Mouse (Mus musculus) CH12.LX (cell line): ENCODE measurements around the gene Map1lc3b. TPM values are rescaled to one million over a fixed set of nuclear protein-coding genes. Genes with fewer than 3 reads are reported as not detected.
A peak's percentile ranks its signal among the peaks of the same experiment; 100 is the strongest.

ENCODE experiments used
- DNase-seq: peaks from one replicate; pipeline ENCODE4 v3.0.0-alpha.2; 2013; ENCODE audit errors: extremely low read depth
- H3K27ac ChIP-seq: 2 replicates; pipeline ENCODE4 v1.5.1; 2012; ENCODE audit warnings: low read depth, mild to moderate bottlenecking, control low read depth, moderate library complexity; ENCODE audit not compliant: insufficient read depth
- H3K27me3 ChIP-seq: replicated peaks from 2 replicates; pipeline ENCODE3; 2012; ENCODE audit warnings: inconsistent platforms
- H3K36me3 ChIP-seq, 2 experiments: replicated peaks in 1 of 2; 2 replicates each; pipeline versions ENCODE3 to v1.6.1; 2012; ENCODE audit warnings: inconsistent platforms in 1 of 2, low read length in 1 of 2, mild to moderate bottlenecking in 1 of 2, mixed read lengths in 1 of 2, moderate library complexity in 1 of 2; ENCODE audit not compliant: control insufficient read depth in 1 of 2, insufficient read depth in 1 of 2
- H3K4me1 ChIP-seq, 2 experiments: 2 replicates each; pipeline ENCODE4 v1.6.1; 2012; ENCODE audit warnings: inconsistent platforms in 1 of 2, moderate library complexity in 1 of 2; ENCODE audit not compliant: insufficient read depth in 2 of 2, control insufficient read depth in 1 of 2
- H3K4me2 ChIP-seq: 2 replicates; pipeline ENCODE4 v1.6.1; 2012; ENCODE audit warnings: low read depth, mild to moderate bottlenecking, control low read depth; ENCODE audit not compliant: poor library complexity, insufficient read depth, severe bottlenecking
- H3K4me3 ChIP-seq, 3 experiments: fragments of 150-350 bp in 1 of 3; sonication (generic) in 1 of 3; replicated peaks in 1 of 3; 2 replicates each; pipeline versions ENCODE3 to v1.5.1; 2011 to 2012; ENCODE audit warnings: low read depth in 2 of 3, low read length in 2 of 3, mild to moderate bottlenecking in 2 of 3, moderate library complexity in 2 of 3, control low read depth in 1 of 3, improper control_type of control experiment in 1 of 3, inconsistent platforms in 1 of 3, mixed read lengths in 1 of 3; ENCODE audit not compliant: poor library complexity in 1 of 3
- H3K79me2 ChIP-seq: replicated peaks from 2 replicates; pipeline ENCODE4 v1.6.1; 2012; ENCODE audit warnings: mild to moderate bottlenecking, moderate library complexity; ENCODE audit not compliant: control insufficient read depth, poor library complexity, insufficient read depth, severe bottlenecking; ENCODE audit errors: extremely low read depth
- H3K9ac ChIP-seq: 2 replicates; pipeline ENCODE4 v1.6.1; 2012; ENCODE audit warnings: low read depth, mild to moderate bottlenecking, control low read depth, moderate library complexity; ENCODE audit not compliant: insufficient read depth
- H3K9me3 ChIP-seq: replicated peaks from 2 replicates; pipeline ENCODE3; 2012; ENCODE audit warnings: low read length, inconsistent platforms, mixed read lengths
- CHD2 ChIP-seq: IDR thresholded peaks from 2 replicates; pipeline ENCODE4 v1.6.1; 2011; ENCODE audit warnings: low read length, improper control_type of control experiment
- CTCF ChIP-seq, 2 experiments: IDR thresholded peaks in 1 of 2; conservative IDR thresholded peaks in 1 of 2; 2 replicates each; pipeline ENCODE4 v1.5.1; 2011 to 2012; ENCODE audit warnings: low read depth in 2 of 2, low read length in 2 of 2, improper control_type of control experiment in 1 of 2, inconsistent platforms in 1 of 2, mild to moderate bottlenecking in 1 of 2, moderate library complexity in 1 of 2
- E2F4 ChIP-seq: IDR thresholded peaks from 2 replicates; pipeline ENCODE4 v1.6.1; 2011; ENCODE audit warnings: low read depth, low read length, improper control_type of control experiment; ENCODE audit not compliant: insufficient replicate concordance
- ELF1 ChIP-seq: IDR thresholded peaks from 2 replicates; pipeline ENCODE4 v1.6.1; 2014; ENCODE audit warnings: low read depth, mild to moderate bottlenecking, inconsistent platforms, low read length, improper control_type of control experiment
- EP300 ChIP-seq: IDR thresholded peaks from 2 replicates; pipeline ENCODE4 v1.6.1; 2011; ENCODE audit warnings: low read length, improper control_type of control experiment
- GABPA ChIP-seq: IDR thresholded peaks from 2 replicates; pipeline ENCODE4 v1.6.1; 2012; ENCODE audit warnings: low read depth, low read length, improper control_type of control experiment, inconsistent platforms; ENCODE audit not compliant: insufficient replicate concordance
- IRF4 ChIP-seq: IDR thresholded peaks from 2 replicates; pipeline ENCODE4 v1.6.1; 2014; ENCODE audit warnings: low read depth, mild to moderate bottlenecking, inconsistent platforms, low read length, improper control_type of control experiment
- JUND ChIP-seq: conservative IDR thresholded peaks from 2 replicates; pipeline ENCODE4 v1.6.1; 2011; ENCODE audit warnings: low read depth, low read length, improper control_type of control experiment
- MAFK ChIP-seq: IDR thresholded peaks from 2 replicates; pipeline ENCODE4 v1.6.1; 2011; ENCODE audit warnings: low read length, improper control_type of control experiment; ENCODE audit not compliant: insufficient replicate concordance
- MAX ChIP-seq: IDR thresholded peaks from 2 replicates; pipeline ENCODE4 v1.6.1; 2011; ENCODE audit warnings: low read length, improper control_type of control experiment
- MEF2A ChIP-seq: IDR thresholded peaks from 2 replicates; pipeline ENCODE4 v1.6.1; 2014; ENCODE audit warnings: low read depth, mild to moderate bottlenecking, inconsistent platforms, low read length, improper control_type of control experiment, borderline replicate concordance
- MXI1 ChIP-seq: IDR thresholded peaks from 2 replicates; pipeline ENCODE4 v1.6.1; 2011; ENCODE audit warnings: mild to moderate bottlenecking, low read depth, low read length, improper control_type of control experiment
- NELFE ChIP-seq: IDR thresholded peaks from 2 replicates; pipeline ENCODE4 v1.6.1; 2011; ENCODE audit warnings: low read depth, low read length, improper control_type of control experiment
- NRF1 ChIP-seq: IDR thresholded peaks from 2 replicates; pipeline ENCODE4 v1.6.1; 2014; ENCODE audit warnings: low read depth, mild to moderate bottlenecking, inconsistent platforms, low read length, improper control_type of control experiment, moderate library complexity
- PAX5 ChIP-seq: IDR thresholded peaks from 2 replicates; pipeline ENCODE4 v1.6.1; 2012; ENCODE audit warnings: low read length, inconsistent platforms, mixed read lengths
- POLR2AphosphoS2 ChIP-seq: IDR thresholded peaks from 2 replicates; pipeline ENCODE4 v1.6.1; 2011; ENCODE audit warnings: low read depth, low read length, improper control_type of control experiment
- RCOR1 ChIP-seq: conservative IDR thresholded peaks from 2 replicates; pipeline ENCODE4 v1.6.1; 2012; ENCODE audit warnings: low read depth, mild to moderate bottlenecking, inconsistent platforms, low read length, improper control_type of control experiment
- SMC3 ChIP-seq: IDR thresholded peaks from 2 replicates; pipeline ENCODE4 v1.6.1; 2011; ENCODE audit warnings: low read depth, low read length, improper control_type of control experiment
- USF2 ChIP-seq: conservative IDR thresholded peaks from 2 replicates; pipeline ENCODE4 v1.6.1; 2011; ENCODE audit warnings: low read depth, low read length, improper control_type of control experiment
- ZC3H11A ChIP-seq: IDR thresholded peaks from 2 replicates; pipeline ENCODE4 v1.6.1; 2012; ENCODE audit warnings: low read depth, mild to moderate bottlenecking, inconsistent platforms, low read length, improper control_type of control experiment
- dilution Hi-C: fragments of 300-500 bp; cut with MboI; formaldehyde crosslinking; loops from 2 replicates; pipeline ENCODE4 v1.14.3; 2020; ENCODE audit warnings: low sequenced_read_pairs; ENCODE audit not compliant: extremely low pct_unique_long_range_greater_than_20kb, extremely low pct_ligation_motif_present
- in situ Hi-C: fragments of 300-500 bp; cut with MboI; formaldehyde crosslinking; loops from 3 replicates; pipeline ENCODE4 v1.14.3; 2019; ENCODE audit warnings: low sequenced_read_pairs, low pct_ligation_motif_present, low pct_unique_long_range_greater_than_20kb, mixed read lengths
- polyA plus RNA-seq: library from polyadenylated mRNA; unstranded; fragments of >175 nt; gene quantifications from 2 replicates; pipeline ENCODE4 v1.2.1, GENCODE M21; 2012; ENCODE audit warnings: low read depth; ENCODE audit not compliant: insufficient read length
- total RNA-seq, 2 experiments: library from RNA; depleted of rRNA; stranded (reverse); fragments of 300-350 nt in 1 of 2; fragments of >200 nt in 1 of 2; gene quantifications; 2 replicates each; pipeline ENCODE4 v1.2.3; 2012 to 2014

Map1lc3b gene
- total and polyA plus RNA-seq, 3 experiments, result 45.7 to 55.8 (median 48.9) TPM

DNA sequence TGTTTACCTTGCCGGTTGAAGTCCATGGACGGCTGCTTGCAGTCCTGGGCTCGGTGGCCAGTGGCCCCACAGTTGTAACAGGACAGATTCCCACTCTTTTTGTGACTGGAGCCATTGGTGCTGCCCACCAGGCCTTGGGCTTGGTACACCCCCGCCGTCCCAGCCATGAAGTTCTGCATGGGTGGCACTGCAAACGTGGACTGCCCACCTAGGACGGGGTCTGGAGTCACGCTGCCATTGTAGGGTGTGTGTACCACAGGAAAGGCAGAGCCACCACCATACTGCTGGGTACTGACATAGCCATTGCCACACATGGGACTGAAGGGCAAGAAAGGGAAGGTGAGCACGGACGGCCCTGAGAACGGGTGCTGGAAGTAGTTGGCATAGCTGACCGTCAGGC lies 13.6 kb downstream of the Map1lc3b start:
- no peak for DNase-seq
- Histone ChIP-seq H3K9ac (no peak overlapping the region), H3K4me1 (peaks cover 0 to 2% of the 10 kb centered on the region in 2 experiments; a peak in 1 of 4 replicates), H3K79me2 (no peaks in the 10 kb centered on the region), H3K27ac (no peak overlapping the region), H3K36me3 (peaks cover 0 to 11% of the 10 kb centered on the region in 2 experiments), H3K4me2 (no peak overlapping the region), H3K9me3 (no peaks in the 10 kb centered on the region), H3K4me3 (no peak overlapping the region)
- in situ Hi-C loops, result loop anchor here (5.0 kb wide), 1 partner anchor 84 kb away; no protein-coding TSS in a partner anchor
- TF ChIP-seq EP300, result no peak
- TF ChIP-seq E2F4, result no peak
- TF ChIP-seq MAFK, result no peak
- no peak for TF ChIP-seq JUND
- no peak for TF ChIP-seq NRF1
- TF ChIP-seq CHD2, result no peak
- TF ChIP-seq, all 38 proteins: peak for 0
- H3K27me3 ChIP-seq, result peaks cover 11% of the 10 kb centered on the region
- dilution Hi-C loops, result no loop called here

- in situ Hi-C loops, result no loop called here
- H3K9ac ChIP-seq, result no peak overlapping the region
Measured at GRCm38 (mm10) chr8:121607661-121608060, 17.5 kb downstream of the Map1lc3b start.

GRCm38 (mm10) chr8:121609251-121609650 lies 19.1 kb downstream of the Map1lc3b start:
- dilution Hi-C loops (no loop called here), in situ Hi-C loops (no loop called here)
- no peak for TF ChIP-seq IRF4
- no peak for TF ChIP-seq PAX5
- no peak for TF ChIP-seq MAX
- TF ChIP-seq NELFE, result no peak
- no peak for TF ChIP-seq MXI1
- Histone ChIP-seq H3K4me3 (no peak overlapping the region), H3K27me3 (peaks cover 62% of the 10 kb centered on the region), H3K36me3 (no peaks in the 10 kb centered on the region), H3K27ac (no peak overlapping the region), H3K79me2 (no peaks in the 10 kb centered on the region), H3K4me2 (no peak overlapping the region), H3K9me3 (no peaks in the 10 kb centered on the region), H3K4me1 (peaks cover 0 to 2% of the 10 kb centered on the region in 2 experiments; a peak in 1 of 4 replicates), H3K9ac (no peak overlapping the region)
- no peak for DNase-seq

More at GRCm38 (mm10) chr8:121607661-121608060, 17.5 kb downstream of the Map1lc3b start:
- Histone ChIP-seq H3K36me3 (no peaks in the 10 kb centered on the region), H3K4me1 (peaks cover 0 to 2% of the 10 kb centered on the region in 2 experiments; a peak in 1 of 4 replicates), H3K4me3 (no peak overlapping the region), H3K27ac (no peak overlapping the region), H3K79me2 (no peaks in the 10 kb centered on the region), H3K4me2 (no peak overlapping the region)
- TF ChIP-seq GABPA, result no peak
- TF ChIP-seq NRF1, result no peak
- no peak for TF ChIP-seq ZC3H11A
- no peak for TF ChIP-seq MAX
- no peak for TF ChIP-seq POLR2AphosphoS2
- TF ChIP-seq SMC3, result peak; percentile 43
- TF ChIP-seq MEF2A, result no peak
- no peak for TF ChIP-seq ELF1
- peak; percentile 33 to 70; a peak in 3 of 4 replicates for TF ChIP-seq CTCF (conservative IDR thresholded peaks at IDR 0.05 in 1 of 2, IDR thresholded peaks at IDR 0.05 in 1 of 2; ENCODE audit: low read depth in 2 of 2, low read length in 2 of 2)
- TF ChIP-seq USF2, result no peak
- TF ChIP-seq IRF4, result no peak
- no peak for TF ChIP-seq CHD2
- TF ChIP-seq RCOR1, result no peak
- TF ChIP-seq, all 38 proteins: peak for 2
- DNase-seq, result no peak
- Histone ChIP-seq H3K9me3 (no peaks in the 10 kb centered on the region), H3K27me3 (peaks cover 49% of the 10 kb centered on the region)
- dilution Hi-C loops, result no loop called here
